Mouse (Mus musculus) liver, embryonic 14.5 days (tissue): ENCODE measurements at regions not wholly inside any gene's neighbourhood (a gene's known extent, or its start where the extent isn't known, plus 50 kb on each side); places are given as distances from the start of the nearest gene placed in this dataset.

ENCODE experiments used
- CTCF ChIP-seq: IDR thresholded peaks from 2 replicates; pipeline ENCODE4 v1.5.1; 2016; ENCODE audit warnings: antibody characterized with exemption, low read depth, control low read depth
- EP300 ChIP-seq: IDR thresholded peaks from 2 replicates; pipeline ENCODE4 v1.6.1; 2016; ENCODE audit warnings: antibody characterized with exemption, low read depth

DNA sequence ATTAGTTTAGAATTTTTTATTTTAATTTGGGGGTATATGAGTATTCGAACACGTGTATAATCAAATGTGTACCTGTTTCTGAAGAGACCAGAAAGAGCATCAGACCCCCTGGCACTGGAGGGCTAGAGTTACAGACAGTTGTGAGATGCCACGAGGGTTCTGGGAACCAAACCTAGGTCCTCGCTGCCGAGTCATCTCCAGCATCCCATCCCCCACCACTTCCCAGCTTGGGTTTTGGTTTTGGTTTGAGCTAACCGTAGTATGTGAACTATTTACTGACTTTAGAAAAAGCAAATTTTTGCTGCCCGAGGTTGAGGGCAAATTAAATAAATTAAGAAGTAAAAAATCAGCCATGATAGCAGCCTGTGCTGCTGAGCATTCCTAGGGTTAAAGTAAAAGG lies 74.9 kb upstream of the Epcam start:
- TF ChIP-seq CTCF (no peak), EP300 (no peak)
